Mouse (Mus musculus): ENCODE results near the gene Ttc7b. TPM values are rescaled to one million over a fixed set of nuclear protein-coding genes. Genes with fewer than 3 reads are reported as not detected.

The Ttc7b gene
- polyA plus RNA-seq, 2 experiments, result 1.3 to 3.5 TPM

GRCm38 (mm10) chr12:100478615-100479014 is 42.0 kb downstream of the Ttc7b start:
- 72% methylated on average over 6 of the region's 6 CpGs for WGBS (ENCODE audit: insufficient replicate concordance)
- Histone ChIP-seq H3K27me3 (ENCODE audit: control insufficient read depth, insufficient read depth, low read length) (no peaks in the 10 kb centered on the region), H3K9ac (replicated peaks) (no peak overlapping the region), H3K9me3 (ENCODE audit: control insufficient read depth, low read length) (no peaks in the 10 kb centered on the region), H3K4me1 (replicated peaks; ENCODE audit: control insufficient read depth in 2 of 2, insufficient read depth in 2 of 2, low read length in 1 of 2) (0 out of 4 replicates have a peak, but pooled peaks cover 0 to 2% of the 10 kb centered on the region in 2 experiments), H3K4me3 (ENCODE audit: insufficient read depth in 1 of 2, low read depth in 2 of 2, low read length in 2 of 2) (no peak overlapping the region), H3K36me3 (replicated peaks; ENCODE audit: control insufficient read depth, insufficient read depth, low read depth) (no peaks in the 10 kb centered on the region), H3K4me2 (ENCODE audit: low read depth) (no peak overlapping the region), H3K27ac (no peak overlapping the region)
- no peak for TF ChIP-seq CTCF (IDR thresholded peaks at IDR 0.05; ENCODE audit: low read depth)
- TF ChIP-seq EP300 (IDR thresholded peaks at IDR 0.05; ENCODE audit: low read depth), result no peak
- ATAC-seq (ENCODE audit: insufficient read depth) (no peak), DNase-seq (ENCODE audit: low read depth in 3 of 3, low spot score in 3 of 3) (no peak)

DNA sequence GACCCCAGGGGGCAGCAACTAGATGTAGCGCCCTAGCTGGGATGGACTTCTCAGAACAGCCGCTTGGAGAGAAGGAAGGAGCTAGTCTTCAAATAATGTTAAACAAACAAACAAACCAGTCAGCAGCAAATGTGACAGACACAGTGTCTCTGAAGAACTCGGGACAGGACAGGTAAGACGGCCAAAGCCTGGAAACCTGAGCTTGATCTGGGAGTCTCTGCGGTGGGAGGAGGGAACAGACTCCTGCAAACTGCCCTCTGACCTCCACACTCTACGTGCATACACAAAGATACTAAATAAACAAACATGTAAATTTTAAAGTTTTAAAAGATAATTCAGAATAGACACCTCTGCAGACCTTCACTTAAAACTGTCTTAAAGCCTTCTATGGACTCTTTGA is 42.5 kb downstream of the Ttc7b start:
- DNase-seq (ENCODE audit: low read depth in 3 of 3, low spot score in 3 of 3) (no peak), ATAC-seq (ENCODE audit: insufficient read depth) (no peak)
- H3K4me3 ChIP-seq (ENCODE audit: insufficient read depth in 1 of 2, low read depth in 2 of 2, low read length in 2 of 2), result no peak overlapping the region
- WGBS (ENCODE audit: insufficient replicate concordance), result 70% methylated on average over 6 of the region's 6 CpGs
- H3K9ac ChIP-seq (replicated peaks), result no peak overlapping the region
- H3K27me3 ChIP-seq (ENCODE audit: control insufficient read depth, insufficient read depth, low read length), result no peaks in the 10 kb centered on the region
- 0 out of 4 replicates have a peak, but pooled peaks cover 0 to 2% of the 10 kb centered on the region in 2 experiments for H3K4me1 ChIP-seq (replicated peaks; ENCODE audit: control insufficient read depth in 2 of 2, insufficient read depth in 2 of 2, low read length in 1 of 2)
- H3K36me3 ChIP-seq (replicated peaks; ENCODE audit: control insufficient read depth, insufficient read depth, low read depth), result no peaks in the 10 kb centered on the region
- no peak overlapping the region for H3K4me2 ChIP-seq (ENCODE audit: low read depth)
- TF ChIP-seq EP300 (IDR thresholded peaks at IDR 0.05; ENCODE audit: low read depth) (no peak), CTCF (IDR thresholded peaks at IDR 0.05; ENCODE audit: low read depth) (no peak)
- H3K9me3 ChIP-seq (ENCODE audit: control insufficient read depth, low read length), result no peaks in the 10 kb centered on the region
- no peak overlapping the region for H3K27ac ChIP-seq

GRCm38 (mm10) chr12:100477474-100477873 is 43.2 kb downstream of the Ttc7b start:
- H3K4me3 ChIP-seq (ENCODE audit: insufficient read depth in 1 of 2, low read depth in 2 of 2, low read length in 2 of 2), result no peak overlapping the region
- TF ChIP-seq CTCF (IDR thresholded peaks at IDR 0.05; ENCODE audit: low read depth), result no peak
- no peak for TF ChIP-seq EP300 (IDR thresholded peaks at IDR 0.05; ENCODE audit: low read depth)
- WGBS (ENCODE audit: insufficient replicate concordance), result 55% methylated on average over 6 of the region's 6 CpGs
- H3K27ac ChIP-seq, result no peak overlapping the region
- no peak overlapping the region for H3K9ac ChIP-seq (replicated peaks)
- H3K36me3 ChIP-seq (replicated peaks; ENCODE audit: control insufficient read depth, insufficient read depth, low read depth), result no peaks in the 10 kb centered on the region
- H3K4me2 ChIP-seq (ENCODE audit: low read depth), result no peak overlapping the region
- no peaks in the 10 kb centered on the region for H3K27me3 ChIP-seq (ENCODE audit: control insufficient read depth, insufficient read depth, low read length)
- H3K9me3 ChIP-seq (ENCODE audit: control insufficient read depth, low read length), result no peaks in the 10 kb centered on the region
- no peak for DNase-seq (ENCODE audit: low read depth in 3 of 3, low spot score in 3 of 3)
- ATAC-seq (ENCODE audit: insufficient read depth), result no peak
- H3K4me1 ChIP-seq (replicated peaks; ENCODE audit: control insufficient read depth in 2 of 2, insufficient read depth in 2 of 2, low read length in 1 of 2), result 0 out of 4 replicates have a peak, but pooled peaks cover 0 to 2% of the 10 kb centered on the region in 2 experiments

DNA sequence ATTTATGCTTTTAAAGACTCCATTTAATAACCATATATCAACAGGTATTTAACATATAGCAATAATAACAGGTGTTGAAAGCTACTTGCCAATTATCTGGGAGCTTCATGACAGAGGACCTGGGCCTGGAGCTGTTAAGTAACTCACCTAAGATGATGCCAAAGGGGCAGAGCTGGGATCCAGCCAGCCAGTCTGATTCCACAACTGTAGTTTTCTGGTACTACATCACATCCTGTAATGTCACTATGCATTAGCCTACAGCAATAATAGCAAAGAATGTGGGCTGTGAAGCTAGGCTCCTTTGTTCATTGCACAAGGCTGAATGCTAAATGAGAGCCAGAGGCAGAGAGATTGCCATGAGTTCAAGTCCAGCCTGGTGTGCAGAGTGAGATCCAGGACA is 44.3 kb downstream of the Ttc7b start:
- Histone ChIP-seq H3K27me3 (ENCODE audit: control insufficient read depth, insufficient read depth, low read length) (no peaks in the 10 kb centered on the region), H3K4me3 (ENCODE audit: insufficient read depth in 1 of 2, low read depth in 2 of 2, low read length in 2 of 2) (no peak overlapping the region), H3K9me3 (ENCODE audit: control insufficient read depth, low read length) (no peaks in the 10 kb centered on the region), H3K4me1 (replicated peaks; ENCODE audit: control insufficient read depth in 2 of 2, insufficient read depth in 2 of 2, low read length in 1 of 2) (0 out of 4 replicates have a peak, but pooled peaks cover 0 to 2% of the 10 kb centered on the region in 2 experiments), H3K36me3 (replicated peaks; ENCODE audit: control insufficient read depth, insufficient read depth, low read depth) (no peaks in the 10 kb centered on the region), H3K27ac (no peak overlapping the region), H3K9ac (replicated peaks) (no peak overlapping the region), H3K4me2 (ENCODE audit: low read depth) (no peak overlapping the region)
- no peak for ATAC-seq (ENCODE audit: insufficient read depth)
- TF ChIP-seq CTCF (IDR thresholded peaks at IDR 0.05; ENCODE audit: low read depth) (no peak), EP300 (IDR thresholded peaks at IDR 0.05; ENCODE audit: low read depth) (no peak)
- DNase-seq (ENCODE audit: low read depth in 3 of 3, low spot score in 3 of 3), result no peak

- DNase-seq (ENCODE audit: low read depth in 3 of 3, low spot score in 3 of 3) (no peak), ATAC-seq (ENCODE audit: insufficient read depth) (no peak)
- TF ChIP-seq CTCF (IDR thresholded peaks at IDR 0.05; ENCODE audit: low read depth) (no peak), EP300 (IDR thresholded peaks at IDR 0.05; ENCODE audit: low read depth) (no peak)
- Histone ChIP-seq H3K27ac (no peak overlapping the region), H3K36me3 (replicated peaks; ENCODE audit: control insufficient read depth, insufficient read depth, low read depth) (no peaks in the 10 kb centered on the region), H3K4me2 (ENCODE audit: low read depth) (no peak overlapping the region), H3K4me1 (replicated peaks; ENCODE audit: control insufficient read depth in 2 of 2, insufficient read depth in 2 of 2, low read length in 1 of 2) (0 out of 4 replicates have a peak, but pooled peaks cover 0 to 2% of the 10 kb centered on the region in 2 experiments), H3K9ac (replicated peaks) (no peak overlapping the region), H3K9me3 (ENCODE audit: control insufficient read depth, low read length) (no peaks in the 10 kb centered on the region), H3K27me3 (ENCODE audit: control insufficient read depth, insufficient read depth, low read length) (no peaks in the 10 kb centered on the region), H3K4me3 (ENCODE audit: insufficient read depth in 1 of 2, low read depth in 2 of 2, low read length in 2 of 2) (no peak overlapping the region)
- 35% methylated on average over 3 of the region's 3 CpGs for WGBS (ENCODE audit: insufficient replicate concordance)
These were observed 45.1 kb downstream of the Ttc7b start for GRCm38 (mm10) chr12:100475489-100475888.

Measured in liver, embryonic 14.5 days (tissue).